Mouse (Mus musculus): ENCODE results near the gene Arhgap19.

Gene Arhgap19

GRCm38 (mm10) chr19:41738896-41739295 lies 63.0 kb downstream of the Arhgap19 start:
- no peak for DNase-seq (ENCODE audit: low read depth)

GRCm38 (mm10) chr19:41738429-41738805 lies 63.4 kb downstream of the Arhgap19 start:
- no peak for DNase-seq (ENCODE audit: low read depth)

GRCm38 (mm10) chr19:41737657-41738428 lies 64.0 kb downstream of the Arhgap19 start:
- no peak for DNase-seq (ENCODE audit: low read depth)

- no peak for DNase-seq (ENCODE audit: low read depth)
Measured at GRCm38 (mm10) chr19:41734685-41735084, 67.2 kb downstream of the Arhgap19 start.

GRCm38 (mm10) chr19:41725491-41725890 lies 76.4 kb downstream of the Arhgap19 start:
- DNase-seq (ENCODE audit: low read depth): no peak

- DNase-seq (ENCODE audit: low read depth): no peak
Measured at GRCm38 (mm10) chr19:41724831-41725470, 76.9 kb downstream of the Arhgap19 start.

GRCm38 (mm10) chr19:41723337-41723736 lies 78.5 kb downstream of the Arhgap19 start:
- DNase-seq (ENCODE audit: low read depth): no peak

- no peak for DNase-seq (ENCODE audit: low read depth)
Measured at GRCm38 (mm10) chr19:41719436-41719835, 82.4 kb downstream of the Arhgap19 start.

All from fibroblast of lung, adult 2 months (primary cell).